Mouse (Mus musculus) liver, embryonic 14.5 days (tissue): Measurements from ENCODE around the gene 4933424G06Rik.

Experiments used
- CTCF ChIP-seq: IDR thresholded peaks from 2 replicates; pipeline ENCODE4 v1.5.1; 2016; ENCODE audit warnings: antibody characterized with exemption, low read depth, control low read depth
- EP300 ChIP-seq: IDR thresholded peaks from 2 replicates; pipeline ENCODE4 v1.6.1; 2016; ENCODE audit warnings: antibody characterized with exemption, low read depth

DNA sequence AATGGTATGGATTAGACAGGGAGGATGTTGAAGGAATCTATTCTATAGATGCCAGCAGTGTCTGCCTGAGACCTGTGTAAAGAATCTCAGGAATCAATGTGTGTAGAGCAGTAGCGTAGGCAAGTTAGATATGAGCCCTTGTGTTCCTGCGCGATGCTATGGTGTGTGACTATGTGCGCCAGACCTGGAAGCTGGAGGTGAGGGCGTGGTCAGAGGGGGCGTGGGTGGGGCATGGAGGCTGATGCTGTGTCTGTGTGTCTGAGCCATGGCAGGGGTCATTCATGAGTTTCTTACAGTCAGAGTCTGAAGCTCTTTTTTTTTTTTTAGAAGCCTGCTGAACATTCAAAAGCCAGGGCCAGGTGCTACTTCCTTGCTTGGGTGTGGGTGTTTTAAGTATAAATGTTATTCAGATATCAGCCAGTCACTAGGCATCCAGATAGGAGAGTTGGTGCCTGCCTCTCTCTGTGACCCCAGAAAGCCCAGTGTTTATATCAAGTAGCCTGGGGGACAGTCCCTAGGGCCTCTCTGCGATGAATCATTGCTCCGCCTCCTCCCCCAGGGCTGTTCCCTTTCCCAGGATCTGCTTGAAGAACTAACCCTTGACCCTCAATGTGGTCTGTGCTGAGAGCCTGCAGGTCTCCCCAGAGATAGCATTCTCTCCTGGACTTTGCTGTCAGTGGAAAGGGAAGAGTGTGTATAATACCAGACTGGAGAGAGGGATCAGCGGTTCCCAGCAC is 62.4 kb downstream of the 4933424G06Rik start:
- no peak for TF ChIP-seq CTCF
- TF ChIP-seq EP300, result no peak
